Mouse (Mus musculus) lung, embryonic 16.5 days (tissue): Measurements from ENCODE around the gene Bcl2l10. TPM values are rescaled to one million over a fixed set of nuclear protein-coding genes. Genes with fewer than 3 reads are reported as not detected.

Experiments used
- ATAC-seq: fragments of 200-750 bp; cut with Nextera tagmentation; 2 replicates; pipeline ENCODE4 v1.8.0; 2017; ENCODE audit warnings: low read depth, mild to moderate bottlenecking, moderate library complexity
- H3K27ac ChIP-seq: fragments of 300-500 bp; sonication (generic); 2 replicates; pipeline ENCODE4 v1.5.1; 2014; ENCODE audit warnings: mild to moderate bottlenecking, control low read depth, low read length
- H3K27me3 ChIP-seq: fragments of 300-500 bp; sonication (generic); 2 replicates; pipeline ENCODE4 v1.6.1; 2014; ENCODE audit warnings: low read depth, low read length, mixed read lengths; ENCODE audit not compliant: control insufficient read depth, insufficient read depth
- H3K36me3 ChIP-seq: fragments of 300-500 bp; sonication (generic); 2 replicates; pipeline ENCODE4 v1.6.1; 2014; ENCODE audit warnings: low read length; ENCODE audit not compliant: control insufficient read depth, insufficient read depth
- H3K4me1 ChIP-seq: fragments of 300-500 bp; sonication (generic); replicated peaks from 2 replicates; pipeline ENCODE4 v1.6.1; 2014; ENCODE audit warnings: low read length, mixed read lengths; ENCODE audit not compliant: control insufficient read depth, insufficient read depth
- H3K4me2 ChIP-seq: fragments of 300-500 bp; sonication (generic); 2 replicates; pipeline ENCODE4 v1.6.1; 2014; ENCODE audit warnings: low read depth, low read length, control low read depth
- H3K4me3 ChIP-seq: fragments of 300-500 bp; sonication (generic); 2 replicates; pipeline ENCODE4 v1.5.1; 2014; ENCODE audit warnings: mild to moderate bottlenecking, low read length, control low read depth
- H3K9ac ChIP-seq: fragments of 300-500 bp; sonication (generic); 2 replicates; pipeline ENCODE4 v1.6.1; 2014; ENCODE audit warnings: low read length, control low read depth
- H3K9me3 ChIP-seq: fragments of 300-500 bp; sonication (generic); 2 replicates; pipeline ENCODE4 v1.6.1; 2016; ENCODE audit warnings: low read length; ENCODE audit not compliant: control insufficient read depth
- WGBS: fragments of 180-500 bp; shearing (Covaris S2); extraction: QIAGEN DNeasy Blood & Tissue Kit; methylation state at CpG from one replicate; pipeline ENCODE4 v1.1.7; 2014; 5-methylcytosine and 5-hydroxymethylcytosine counted together
- polyA plus RNA-seq: library from polyadenylated mRNA; unstranded; fragments of >200 nt; fragmentation: Nextera tagmentation; extraction: Ambion mirVana; gene quantifications from 2 replicates; pipeline ENCODE4 v1.2.1, GENCODE M21; 2015

The Bcl2l10 gene
- polyA plus RNA-seq, 1 experiment from 2014 or later, result not detected

GRCm38 (mm10) chr9:75313138-75313831, 34.3 kb upstream of the Bcl2l10 start:
- Histone ChIP-seq H3K9ac (no peak overlapping the region; the same call in 1 of the 2 replicates), H3K4me3 (peak overlapping the region; percentile 70), H3K36me3 (no peaks in the 10 kb centered on the region), H3K4me2 (peak overlapping the region; percentile 85), H3K27me3 (no peaks in the 10 kb centered on the region), H3K4me1 (peaks cover 7% of the 10 kb centered on the region), H3K9me3 (no peaks in the 10 kb centered on the region), H3K27ac (no peak overlapping the region)
- ATAC-seq, result no peak
- WGBS, result 35% methylated on average over 11 of the region's 11 CpGs

GRCm38 (mm10) chr9:75313832-75314516, 33.6 kb upstream of the Bcl2l10 start:
- Histone ChIP-seq H3K4me3 (peak overlapping the region; percentile 70), H3K4me2 (peak overlapping the region; percentile 85), H3K4me1 (peaks cover 7% of the 10 kb centered on the region), H3K9me3 (no peaks in the 10 kb centered on the region), H3K27me3 (no peaks in the 10 kb centered on the region), H3K27ac (peak overlapping the region; percentile 45; the same call in 1 of the 2 replicates), H3K36me3 (no peaks in the 10 kb centered on the region), H3K9ac (peak overlapping the region; percentile 72)
- WGBS, result under 1% methylated on average over 42 of the region's 52 CpGs
- ATAC-seq, result peak; percentile 86

GRCm38 (mm10) chr9:75314517-75315105, 32.9 kb upstream of the Bcl2l10 start:
- no peaks in the 10 kb centered on the region for H3K36me3 ChIP-seq
- H3K4me3 ChIP-seq, result peak overlapping the region; percentile 70
- peaks cover 7% of the 10 kb centered on the region for H3K4me1 ChIP-seq
- H3K9ac ChIP-seq, result peak overlapping the region; percentile 72
- H3K27me3 ChIP-seq, result no peaks in the 10 kb centered on the region
- H3K27ac ChIP-seq, result peak overlapping the region; percentile 45; the same call in 1 of the 2 replicates
- ATAC-seq, result peak; percentile 20
- 4% methylated on average over 22 of the region's 22 CpGs for WGBS
- no peaks in the 10 kb centered on the region for H3K9me3 ChIP-seq
- peak overlapping the region; percentile 85 for H3K4me2 ChIP-seq

GRCm38 (mm10) chr9:75315238-75315637, 32.3 kb upstream of the Bcl2l10 start:
- Histone ChIP-seq H3K27me3 (no peaks in the 10 kb centered on the region), H3K4me1 (peaks cover 7% of the 10 kb centered on the region), H3K9me3 (no peaks in the 10 kb centered on the region), H3K4me2 (no peak overlapping the region), H3K4me3 (no peak overlapping the region), H3K36me3 (no peaks in the 10 kb centered on the region), H3K9ac (no peak overlapping the region), H3K27ac (no peak overlapping the region)
- WGBS, result 61% methylated on average over 3 of the region's 3 CpGs
- no peak for ATAC-seq

- Histone ChIP-seq H3K4me3 (no peak overlapping the region), H3K36me3 (no peaks in the 10 kb centered on the region), H3K27me3 (no peaks in the 10 kb centered on the region), H3K4me1 (peaks cover 7% of the 10 kb centered on the region), H3K9ac (no peak overlapping the region), H3K9me3 (no peaks in the 10 kb centered on the region), H3K4me2 (no peak overlapping the region), H3K27ac (no peak overlapping the region)
- 81% methylated on average over 6 of the region's 6 CpGs for WGBS
- ATAC-seq, result no peak
These were observed 30.8 kb upstream of the Bcl2l10 start for GRCm38 (mm10) chr9:75316771-75317170.

- Histone ChIP-seq H3K4me2 (no peak overlapping the region), H3K4me3 (no peak overlapping the region), H3K9me3 (no peaks in the 10 kb centered on the region), H3K9ac (no peak overlapping the region), H3K36me3 (no peaks in the 10 kb centered on the region), H3K27ac (no peak overlapping the region), H3K4me1 (peaks cover 7% of the 10 kb centered on the region), H3K27me3 (no peaks in the 10 kb centered on the region)
- 82% methylated on average over 2 of the region's 2 CpGs for WGBS
- ATAC-seq, result no peak
These were observed 29.4 kb upstream of the Bcl2l10 start for GRCm38 (mm10) chr9:75318196-75318595.

- H3K36me3 ChIP-seq, result no peaks in the 10 kb centered on the region
- no peak overlapping the region for H3K9ac ChIP-seq
- no peaks in the 10 kb centered on the region for H3K9me3 ChIP-seq
- H3K27me3 ChIP-seq, result no peaks in the 10 kb centered on the region
- H3K27ac ChIP-seq, result no peak overlapping the region
- no peak overlapping the region for H3K4me2 ChIP-seq
- ATAC-seq, result no peak
- no peak overlapping the region for H3K4me3 ChIP-seq
- H3K4me1 ChIP-seq, result peaks cover 6% of the 10 kb centered on the region
- 79% methylated on average over 3 of the region's 3 CpGs for WGBS
These were observed 28.2 kb upstream of the Bcl2l10 start for GRCm38 (mm10) chr9:75319365-75319764.

GRCm38 (mm10) chr9:75322099-75322885, 25.3 kb upstream of the Bcl2l10 start:
- Histone ChIP-seq H3K4me1 (no peaks in the 10 kb centered on the region), H3K4me3 (no peak overlapping the region), H3K36me3 (no peaks in the 10 kb centered on the region), H3K27me3 (no peaks in the 10 kb centered on the region), H3K27ac (no peak overlapping the region), H3K9me3 (no peaks in the 10 kb centered on the region), H3K9ac (no peak overlapping the region), H3K4me2 (no peak overlapping the region)
- 59% methylated on average over 13 of the region's 13 CpGs for WGBS
- ATAC-seq, result no peak

GRCm38 (mm10) chr9:75328047-75328446, 19.5 kb upstream of the Bcl2l10 start:
- WGBS, result 90% methylated on average over 3 of the region's 3 CpGs
- ATAC-seq, result no peak

More at GRCm38 (mm10) chr9:75328047-75328446, 19.5 kb upstream of the Bcl2l10 start:
- no peaks in the 10 kb centered on the region for H3K4me1 ChIP-seq
- no peak overlapping the region for H3K9ac ChIP-seq
- no peak overlapping the region for H3K4me3 ChIP-seq
- H3K36me3 ChIP-seq, result no peaks in the 10 kb centered on the region
- no peak overlapping the region for H3K27ac ChIP-seq
- H3K27me3 ChIP-seq, result no peaks in the 10 kb centered on the region
- no peak overlapping the region for H3K4me2 ChIP-seq
- no peaks in the 10 kb centered on the region for H3K9me3 ChIP-seq
